Mouse (Mus musculus): ENCODE results near the gene Eif4g3. TPM values are rescaled to one million over a fixed set of nuclear protein-coding genes. Genes with fewer than 3 reads are reported as not detected.

Eif4g3 gene
- polyA plus RNA-seq, 2 experiments from 2014 or later: 42.5 to 49.0 TPM

GRCm38 (mm10) chr4:138250088-138250960 is 257.5 kb downstream of the Eif4g3 start, which contains the start of the genes Sh2d5 and Kif17:
Gene Sh2d5 (plus strand): TSS chr4:138250403.
Gene Kif17 (plus strand): TSS chr4:138250435.
- ATAC-seq: peak; percentile 82

- no peak for ATAC-seq
Measured at GRCm38 (mm10) chr4:138251819-138252218, 259.0 kb downstream of the Eif4g3 start.

GRCm38 (mm10) chr4:138252231-138252630 is 259.4 kb downstream of the Eif4g3 start:
- no peak for ATAC-seq

- no peak for ATAC-seq
Measured at GRCm38 (mm10) chr4:138257116-138257687, 264.4 kb downstream of the Eif4g3 start.

Other genes starting within 250 kb of the Eif4g3 start
- gene Alpl, start 196.6 kb upstream of the Eif4g3 start, polyA plus RNA-seq (2017; shearing (Covaris generic)): 1 to 10 TPM; 1.5 to 2.8 TPM
- gene Ece1, start 130.8 kb upstream of the Eif4g3 start, polyA plus RNA-seq (2017; shearing (Covaris generic)): 10 to 100 TPM; 15.9 to 23.4 TPM
- gene Hp1bp3, start 223.3 kb downstream of the Eif4g3 start, polyA plus RNA-seq (2017; shearing (Covaris generic)): 100 to 1,000 TPM; 164 to 189 TPM

All from CD4-positive, CD25-positive, alpha-beta regulatory T cell, adult 4 months (primary cell).